Mouse (Mus musculus) G1E (cell line): ENCODE data around the gene Ldah. TPM values are rescaled to one million over a fixed set of nuclear protein-coding genes. Genes with fewer than 3 reads are reported as not detected.

Source experiments
- ATAC-seq: 2 replicates; pipeline ENCODE4 v1.8.0; 2016; ENCODE audit warnings: mild to moderate bottlenecking; ENCODE audit not compliant: insufficient number of reproducible peaks, poor library complexity, low FRiP score, severe bottlenecking; ENCODE audit errors: extremely low read depth
- DNase-seq: peaks from one replicate; pipeline ENCODE4 v3.0.0; 2012; ENCODE audit warnings: low spot score
- H3K27me3 ChIP-seq: 2 replicates; pipeline ENCODE4 v1.6.1; 2012; ENCODE audit warnings: mild to moderate bottlenecking, low read length, inconsistent platforms; ENCODE audit not compliant: insufficient read depth
- H3K36me3 ChIP-seq: replicated peaks from 2 replicates; pipeline ENCODE3; 2012; ENCODE audit warnings: mild to moderate bottlenecking, inconsistent platforms
- H3K4me1 ChIP-seq: 2 replicates; pipeline ENCODE4 v1.6.1; 2012; ENCODE audit warnings: low read depth, low read length, inconsistent platforms, mixed read lengths; ENCODE audit not compliant: insufficient read depth
- H3K4me3 ChIP-seq: 2 replicates; pipeline ENCODE4 v1.5.1; 2012; ENCODE audit warnings: low read depth, mild to moderate bottlenecking, inconsistent platforms, low read length, moderate library complexity, mixed read lengths
- H3K9me3 ChIP-seq: replicated peaks from 2 replicates; pipeline ENCODE4 v1.6.1; 2012; ENCODE audit warnings: inconsistent platforms
- CTCF ChIP-seq: IDR thresholded peaks from 2 replicates; pipeline ENCODE4 v1.5.1; 2012; ENCODE audit warnings: low read depth, low read length, inconsistent platforms, mixed read lengths
- GATA1 ChIP-seq: IDR thresholded peaks from 2 replicates; pipeline ENCODE4 v1.6.1; 2012; ENCODE audit warnings: borderline replicate concordance, low read length, inconsistent platforms, mixed read lengths
- GATA2 ChIP-seq: IDR thresholded peaks from 2 replicates; pipeline ENCODE4 v1.6.1; 2012; ENCODE audit warnings: low read depth, low read length, inconsistent platforms, borderline replicate concordance
- POLR2AphosphoS5 ChIP-seq: IDR thresholded peaks from 2 replicates; pipeline ENCODE4 v1.6.1; 2012; ENCODE audit warnings: low read depth, low read length, inconsistent platforms; ENCODE audit not compliant: insufficient replicate concordance
- TAL1 ChIP-seq: conservative IDR thresholded peaks from 2 replicates; pipeline ENCODE4 v1.6.1; 2012; ENCODE audit warnings: low read depth, low read length, inconsistent platforms, mixed read lengths
- polyA plus RNA-seq: library from polyadenylated mRNA; stranded (reverse); fragments of >175 nt; gene quantifications from 2 replicates; pipeline ENCODE4 v1.2.3, GENCODE M21; 2012
- total RNA-seq, 2 experiments: library from RNA; stranded (forward) in 1 of 2; stranded (reverse) in 1 of 2; fragments of 200-1000 nt in 1 of 2; fragments of >200 nt in 1 of 2; fragmentation: Nextera tagmentation in 1 of 2; gene quantifications; 2 replicates each; pipeline ENCODE4 v1.2.3; 2014 to 2017

Gene Ldah
- total and polyA plus RNA-seq, 3 experiments, result 0.38 TPM; not detected in 2

DNA sequence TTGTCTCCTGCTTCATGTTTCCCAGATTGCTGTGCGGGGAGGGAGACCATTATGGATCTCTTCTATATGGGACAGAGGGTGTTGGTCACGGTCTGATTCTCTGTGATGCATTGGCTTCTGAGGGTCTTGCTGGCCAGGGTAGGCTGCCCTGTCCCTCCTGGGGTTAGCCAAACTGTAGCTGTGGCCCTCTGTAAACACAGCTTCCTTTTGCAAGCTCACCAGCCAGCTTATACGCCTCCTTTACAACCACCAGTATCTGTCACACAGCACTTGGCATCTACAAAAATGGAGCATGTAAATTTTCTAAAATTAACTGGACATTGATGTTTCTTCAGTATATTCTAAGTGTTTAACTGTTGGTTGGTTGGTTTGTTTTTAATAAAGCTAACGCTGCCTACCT is 67.5 kb downstream of the Ldah start:
- no peaks in the 10 kb centered on the region for H3K9me3 ChIP-seq
- no peaks in the 10 kb centered on the region for H3K4me1 ChIP-seq
- TF ChIP-seq TAL1 (no peak), GATA2 (no peak), CTCF (no peak), GATA1 (no peak), POLR2AphosphoS5 (no peak)
- H3K36me3 ChIP-seq, result no peaks in the 10 kb centered on the region
- no peak overlapping the region for H3K4me3 ChIP-seq
- H3K27me3 ChIP-seq, result no peaks in the 10 kb centered on the region
- ATAC-seq, result no peak
- no peak for DNase-seq

DNA sequence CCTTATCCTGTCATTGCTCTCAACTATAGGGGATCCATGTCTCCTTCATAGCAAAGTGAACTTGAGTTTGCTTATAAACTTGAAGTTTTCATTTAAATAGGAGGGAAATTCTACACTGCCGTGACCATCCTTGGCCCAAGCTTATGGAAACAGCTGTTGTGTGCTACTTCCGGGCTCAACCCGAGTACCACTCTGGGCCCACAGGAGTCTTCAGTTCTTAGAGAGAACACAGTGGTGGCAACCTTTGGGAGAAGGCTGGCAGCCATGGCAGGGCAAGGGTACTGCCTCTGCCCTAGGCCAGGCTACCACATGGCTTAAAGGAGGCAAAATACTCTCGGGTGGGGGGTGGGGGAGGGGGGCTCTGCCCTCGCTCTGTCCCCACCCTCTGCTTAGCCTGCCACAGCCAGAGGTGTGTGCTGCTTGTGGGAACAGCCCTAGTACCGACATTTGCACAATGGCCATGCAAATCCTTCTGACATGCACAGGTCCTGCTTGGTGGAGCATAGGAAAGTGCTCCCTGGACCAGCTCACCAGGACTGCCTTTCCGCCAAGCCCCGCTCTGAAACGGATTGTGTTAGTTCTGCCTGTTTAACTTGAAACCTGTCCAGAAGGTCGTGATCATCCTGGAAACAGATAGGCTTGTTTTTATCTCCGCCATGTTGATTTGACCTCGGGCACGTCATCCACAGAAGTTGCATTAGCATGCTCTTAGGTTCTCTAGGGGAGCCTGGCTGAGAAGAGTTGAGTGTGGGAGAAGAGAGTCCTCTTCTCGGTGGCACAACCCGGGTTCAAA is 73.5 kb downstream of the Ldah start:
- no peak for DNase-seq
- H3K9me3 ChIP-seq, result no peaks in the 10 kb centered on the region
- no peak for TF ChIP-seq CTCF
- TF ChIP-seq POLR2AphosphoS5, result no peak
- no peak for TF ChIP-seq GATA1
- TF ChIP-seq TAL1, result no peak
- TF ChIP-seq GATA2, result no peak
- no peak for ATAC-seq
- H3K27me3 ChIP-seq, result no peaks in the 10 kb centered on the region
- H3K4me1 ChIP-seq, result no peaks in the 10 kb centered on the region
- no peak overlapping the region for H3K4me3 ChIP-seq
- no peaks in the 10 kb centered on the region for H3K36me3 ChIP-seq

DNA sequence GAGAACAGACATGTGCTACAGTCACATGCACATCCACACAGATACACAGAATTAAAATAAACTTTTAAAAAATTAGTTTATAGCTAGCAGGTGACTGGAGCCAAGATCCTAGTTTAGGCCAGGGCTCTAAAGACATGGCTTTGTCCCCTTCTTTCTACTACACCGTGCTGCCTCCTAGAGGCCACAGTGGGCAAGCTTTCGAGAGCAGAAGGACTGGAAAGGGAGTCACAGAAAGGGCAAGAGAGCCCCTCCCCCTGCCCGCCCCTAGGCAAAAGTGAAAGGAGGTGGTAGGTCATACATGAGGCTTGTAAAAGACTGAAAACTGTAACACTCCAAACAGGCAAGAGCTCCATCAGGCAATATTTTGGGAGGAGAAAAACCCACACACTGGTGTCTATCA is 80.1 kb downstream of the Ldah start:
- H3K9me3 ChIP-seq, result no peaks in the 10 kb centered on the region
- H3K4me3 ChIP-seq, result no peak overlapping the region
- no peaks in the 10 kb centered on the region for H3K4me1 ChIP-seq
- no peak for ATAC-seq
- TF ChIP-seq GATA1 (no peak), GATA2 (no peak), CTCF (no peak), POLR2AphosphoS5 (no peak), TAL1 (no peak)
- H3K27me3 ChIP-seq, result no peaks in the 10 kb centered on the region
- no peak for DNase-seq
- H3K36me3 ChIP-seq, result no peaks in the 10 kb centered on the region

DNA sequence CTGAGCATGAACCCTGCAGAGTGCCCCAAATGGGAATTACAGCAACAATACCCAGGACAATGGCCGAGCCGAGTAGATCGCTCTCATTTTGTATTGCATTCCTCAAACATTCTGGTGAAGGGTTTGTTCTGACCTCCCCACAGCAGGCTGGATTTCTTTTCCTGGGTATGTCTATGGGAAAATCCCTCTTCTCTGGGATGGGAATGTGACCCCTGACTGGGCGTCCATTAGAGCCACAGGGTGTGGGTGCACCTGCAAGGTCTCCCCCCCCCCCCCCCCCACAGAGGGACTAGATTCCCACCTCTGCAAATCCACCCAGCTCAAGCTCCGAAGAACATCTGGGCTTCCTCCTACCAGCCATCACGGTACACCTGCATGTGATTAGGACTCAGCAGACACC is 81.2 kb downstream of the Ldah start:
- Histone ChIP-seq H3K27me3 (no peaks in the 10 kb centered on the region), H3K9me3 (no peaks in the 10 kb centered on the region), H3K4me3 (no peak overlapping the region), H3K4me1 (no peaks in the 10 kb centered on the region), H3K36me3 (no peaks in the 10 kb centered on the region)
- no peak for TF ChIP-seq CTCF
- TF ChIP-seq TAL1, result no peak
- no peak for TF ChIP-seq POLR2AphosphoS5
- TF ChIP-seq GATA2, result no peak
- no peak for TF ChIP-seq GATA1
- ATAC-seq (no peak), DNase-seq (no peak)

DNA sequence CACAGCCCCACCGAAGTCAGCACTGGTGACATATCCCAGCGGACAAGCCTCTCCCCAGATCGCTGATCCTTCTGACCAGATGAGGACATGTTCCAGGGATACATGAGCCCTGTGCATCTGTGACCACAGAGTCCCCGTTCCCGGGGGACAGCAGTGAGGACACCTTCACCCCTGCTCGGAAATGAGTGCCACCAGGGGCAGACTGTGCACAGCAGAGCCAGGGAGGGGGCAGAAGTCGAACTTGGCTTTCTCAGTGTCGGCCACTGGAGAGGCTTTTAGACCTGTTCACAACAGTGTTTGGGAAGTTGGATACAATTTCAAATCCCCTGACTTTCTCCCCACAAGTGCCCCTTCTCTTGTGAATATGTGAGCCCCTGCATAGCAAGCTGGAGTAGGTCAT is 81.6 kb downstream of the Ldah start:
- no peaks in the 10 kb centered on the region for H3K36me3 ChIP-seq
- TF ChIP-seq CTCF, result no peak
- TF ChIP-seq GATA2, result no peak
- no peak for TF ChIP-seq TAL1
- no peak for TF ChIP-seq GATA1
- no peak for TF ChIP-seq POLR2AphosphoS5
- H3K4me3 ChIP-seq, result no peak overlapping the region
- H3K27me3 ChIP-seq, result no peaks in the 10 kb centered on the region
- no peaks in the 10 kb centered on the region for H3K9me3 ChIP-seq
- ATAC-seq (no peak), DNase-seq (no peak)
- no peaks in the 10 kb centered on the region for H3K4me1 ChIP-seq

DNA sequence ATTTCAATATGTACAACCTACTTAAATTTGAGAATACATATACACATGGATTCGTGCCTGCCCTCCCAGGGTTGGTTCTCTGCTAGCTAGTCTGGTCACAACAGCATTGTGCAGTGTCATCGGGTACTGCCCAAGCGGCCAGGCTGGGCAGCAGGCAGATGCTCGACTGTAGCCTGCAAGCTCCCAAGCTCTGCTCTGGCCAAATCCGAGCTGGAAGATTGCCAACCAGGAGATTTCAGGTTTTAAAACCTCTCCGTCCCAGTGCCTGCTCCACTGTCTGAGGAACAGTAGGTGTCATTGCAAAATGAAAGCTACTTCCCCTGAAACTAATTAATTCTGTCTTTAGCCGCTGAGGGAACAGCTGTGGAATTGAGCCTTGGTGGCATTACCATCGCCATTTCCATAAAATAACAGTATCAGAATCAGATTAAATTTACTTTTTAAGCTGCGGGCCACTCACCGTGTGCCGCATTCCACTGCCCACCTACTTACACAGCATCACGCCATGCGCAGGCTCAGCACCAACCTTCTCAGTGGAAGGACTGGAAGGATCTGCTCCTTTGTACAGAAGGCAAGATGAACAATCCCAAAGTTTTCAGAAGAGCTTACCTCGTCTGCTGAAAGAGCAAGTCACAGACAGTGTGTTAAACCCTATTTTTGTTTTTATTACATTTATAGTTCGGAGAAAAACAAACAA is 83.4 kb downstream of the Ldah start:
- Histone ChIP-seq H3K9me3 (no peaks in the 10 kb centered on the region), H3K36me3 (no peaks in the 10 kb centered on the region), H3K27me3 (no peaks in the 10 kb centered on the region), H3K4me3 (no peak overlapping the region), H3K4me1 (no peaks in the 10 kb centered on the region)
- ATAC-seq (no peak), DNase-seq (no peak)
- TF ChIP-seq GATA2 (no peak), POLR2AphosphoS5 (no peak), CTCF (no peak), TAL1 (no peak), GATA1 (no peak)
